Mouse (Mus musculus): ENCODE results near the gene Sgo1. TPM values are rescaled to one million over a fixed set of nuclear protein-coding genes. Genes with fewer than 3 reads are reported as not detected.
A peak's percentile ranks its signal among the peaks of the same experiment; 100 is the strongest.
"Not testable (repeated sequence)": the region's sequence is repeated elsewhere in the genome, so short reads cannot be mapped to it uniquely, and the experiment has no call there.

Sgo1 gene
- 0.24 and 0.39 TPM in 2 replicates for polyA plus RNA-seq (2012; rRNA removed)

DNA sequence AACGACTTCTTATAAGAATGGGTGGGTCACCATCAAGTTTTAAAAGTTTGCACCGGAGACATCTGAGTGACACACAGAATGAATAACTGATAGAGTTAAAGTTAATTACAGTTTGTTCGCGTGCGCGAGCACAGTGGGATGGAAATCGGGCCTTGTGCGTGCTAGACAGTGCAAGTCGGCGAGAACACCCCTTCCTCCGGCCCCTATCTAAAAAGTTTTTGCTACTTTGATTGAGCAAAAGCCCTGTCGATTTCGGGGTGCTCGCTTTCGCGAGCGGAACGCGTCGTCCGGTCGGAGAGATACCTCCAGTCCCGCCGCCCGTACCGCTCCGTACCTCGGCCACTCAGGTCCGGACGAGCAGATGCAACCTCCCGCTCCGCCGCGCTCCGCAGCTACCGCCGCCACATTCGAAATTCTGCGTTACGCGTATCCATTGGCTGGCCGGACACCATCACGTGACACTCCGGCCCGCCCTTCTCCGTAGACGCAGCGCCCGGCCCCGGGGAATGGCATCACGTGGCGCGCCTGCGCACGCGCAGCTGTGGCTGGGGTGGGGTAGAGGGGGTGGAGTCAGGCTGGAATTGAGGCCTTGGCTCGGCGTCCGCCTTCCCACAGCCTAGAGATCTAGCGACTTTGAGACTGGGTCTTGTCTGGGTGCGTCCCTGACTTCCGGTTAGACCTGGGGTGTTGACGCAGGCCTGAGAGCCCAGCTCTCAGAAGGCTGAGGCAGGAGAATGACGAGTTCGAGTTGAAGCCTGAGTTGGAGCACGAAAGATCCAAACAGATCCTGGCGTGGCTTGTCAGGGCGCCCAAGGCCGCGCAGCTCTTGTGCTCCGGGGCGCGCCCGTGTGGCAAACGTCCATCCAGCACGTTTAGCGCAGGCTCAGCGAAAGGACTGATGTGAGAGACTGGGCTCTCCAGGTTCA is at the start of gene Sgo1:
Gene Sgo1 (minus strand): TSS at position 457 of the 926 bp plus-strand sequence.
- Histone ChIP-seq H3K27ac (ENCODE audit: insufficient read depth, low read depth, low read length) (peak within 1 kb of the TSS; percentile 97), H3K27me3 (ENCODE audit: control insufficient read depth, insufficient read depth, low read length) (no peaks in the 10 kb centered on the region), H3K36me3 (ENCODE audit: control insufficient read depth, insufficient read depth, low read length) (peaks cover 4% of the 10 kb centered on the region; the same call in 1 of the 2 replicates), H3K4me1 (ENCODE audit: control insufficient read depth, insufficient read depth, insufficient read length, low read length) (no peaks in the 10 kb centered on the region), H3K4me3 (ENCODE audit: low read depth, low read length) (peak within 1 kb of the TSS; percentile 71)
- under 1% methylated on average over 78 of the region's 78 CpGs for WGBS
- TF ChIP-seq CTCF (IDR thresholded peaks at IDR 0.05; ENCODE audit: extremely low read depth, insufficient read length, insufficient replicate concordance, low read depth, low read length) (peak; percentile 36; the same call in 1 of the 2 replicates), POLR2A (IDR thresholded peaks at IDR 0.05; ENCODE audit: low read depth, low read length) (peak; percentile 78; the same call in 1 of the 2 replicates)

DNA sequence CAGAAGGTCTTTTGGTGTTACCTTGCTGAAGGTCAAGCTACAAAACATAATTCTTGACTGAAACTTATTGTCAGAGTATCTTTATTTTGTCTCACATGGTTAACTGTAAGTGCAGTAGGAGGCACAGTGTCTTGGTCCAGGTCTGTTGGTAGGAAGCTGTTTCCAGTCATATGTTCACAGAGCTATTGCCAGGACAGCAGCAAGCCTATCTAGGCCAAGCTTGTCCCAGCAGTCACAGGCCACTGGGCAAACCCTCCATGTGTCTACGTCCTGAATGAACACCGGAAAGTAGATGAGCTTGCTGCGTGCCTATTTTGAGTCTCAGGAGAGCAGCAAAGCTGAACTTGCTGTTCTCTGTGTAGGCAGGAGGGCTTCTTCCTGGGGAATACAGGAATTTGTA is 29.8 kb upstream of the Sgo1 start:
- not testable (repeated sequence) for H3K4me1 ChIP-seq (ENCODE audit: control insufficient read depth, insufficient read depth, insufficient read length, low read length); H3K4me3 ChIP-seq (ENCODE audit: low read depth, low read length); H3K27me3 ChIP-seq (ENCODE audit: control insufficient read depth, insufficient read depth, low read length); H3K27ac ChIP-seq (ENCODE audit: insufficient read depth, low read depth, low read length); H3K36me3 ChIP-seq (ENCODE audit: control insufficient read depth, insufficient read depth, low read length)
- WGBS = 88% methylated on average over 3 of the region's 3 CpGs

DNA sequence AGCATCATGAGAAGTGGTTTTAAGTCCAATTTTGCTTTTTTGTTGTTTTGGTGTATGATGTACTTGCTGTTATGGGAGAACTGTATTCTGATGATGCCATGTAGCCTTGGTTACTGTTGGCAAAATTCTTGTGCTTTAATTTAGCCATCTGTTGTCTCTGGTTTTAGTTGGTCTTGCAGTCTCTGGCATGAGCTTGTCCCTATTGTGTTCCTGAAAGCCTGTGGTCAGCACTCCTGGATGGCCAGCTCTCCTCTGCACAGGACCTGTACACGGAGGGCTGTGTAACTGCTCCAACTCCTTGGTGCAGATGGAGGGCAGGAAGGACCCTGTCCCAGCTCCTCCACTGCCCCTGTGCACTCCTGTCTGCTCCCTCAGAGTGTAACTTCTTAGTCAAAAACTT is 29.3 kb upstream of the Sgo1 start:
- Histone ChIP-seq H3K4me3 (ENCODE audit: low read depth, low read length) (no peak overlapping the region), H3K4me1 (ENCODE audit: control insufficient read depth, insufficient read depth, insufficient read length, low read length) (no peaks in the 10 kb centered on the region), H3K27ac (ENCODE audit: insufficient read depth, low read depth, low read length) (no peak overlapping the region), H3K36me3 (ENCODE audit: control insufficient read depth, insufficient read depth, low read length) (no peaks in the 10 kb centered on the region), H3K27me3 (ENCODE audit: control insufficient read depth, insufficient read depth, low read length) (no peaks in the 10 kb centered on the region)
- TF ChIP-seq POLR2A (IDR thresholded peaks at IDR 0.05; ENCODE audit: low read depth, low read length) = no peak
- 57% methylated on average over 1 of the region's 1 CpGs for WGBS

DNA sequence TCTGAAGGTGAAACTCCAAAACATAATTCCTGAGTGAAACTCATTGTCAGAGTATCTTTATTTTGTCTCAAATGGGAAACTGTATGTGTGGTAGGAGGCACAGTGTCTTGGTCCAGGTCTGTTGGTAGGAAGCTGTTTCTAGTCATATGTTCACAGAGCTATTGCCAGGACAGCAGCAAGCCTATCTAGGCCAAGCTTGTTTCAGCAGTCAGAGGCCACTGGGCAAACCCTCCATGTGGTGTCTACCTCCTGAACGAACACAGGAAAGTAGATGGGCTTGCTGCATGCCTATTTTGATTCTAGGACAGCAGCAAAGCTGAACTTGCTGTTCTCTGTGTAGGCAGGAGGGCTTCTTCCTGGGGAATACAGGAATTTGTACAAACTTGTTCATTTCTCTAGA is 26.0 kb upstream of the Sgo1 start:
- 48% methylated on average over 1 of the region's 1 CpGs for WGBS
- not testable (repeated sequence) for H3K4me3 ChIP-seq (ENCODE audit: low read depth, low read length); H3K36me3 ChIP-seq (ENCODE audit: control insufficient read depth, insufficient read depth, low read length); H3K4me1 ChIP-seq (ENCODE audit: control insufficient read depth, insufficient read depth, insufficient read length, low read length); H3K27me3 ChIP-seq (ENCODE audit: control insufficient read depth, insufficient read depth, low read length); H3K27ac ChIP-seq (ENCODE audit: insufficient read depth, low read depth, low read length)

DNA sequence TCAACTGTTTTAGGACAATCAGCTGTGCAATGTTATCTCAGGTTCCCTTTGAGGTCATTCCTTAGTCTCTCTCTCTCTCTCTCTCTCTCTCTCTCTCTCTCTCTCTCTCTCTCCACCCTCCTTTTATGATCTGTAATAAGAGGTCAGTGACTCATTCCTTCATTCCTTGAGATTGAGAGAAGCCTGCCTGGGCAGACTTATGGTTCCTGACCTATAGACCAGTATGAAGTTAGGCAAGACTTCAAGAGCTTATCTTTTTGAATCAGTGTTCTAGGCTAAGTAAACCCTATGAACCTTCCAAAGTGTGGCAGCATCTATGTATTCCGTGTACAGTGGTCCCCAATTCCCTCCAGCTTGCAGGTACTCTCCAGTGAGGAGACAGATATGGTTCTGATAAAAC is 25.3 kb upstream of the Sgo1 start:
- H3K4me1 ChIP-seq (ENCODE audit: control insufficient read depth, insufficient read depth, insufficient read length, low read length) = no peaks in the 10 kb centered on the region
- no peak overlapping the region for H3K27ac ChIP-seq (ENCODE audit: insufficient read depth, low read depth, low read length)
- H3K4me3 ChIP-seq (ENCODE audit: low read depth, low read length) = no peak overlapping the region
- TF ChIP-seq POLR2A (IDR thresholded peaks at IDR 0.05; ENCODE audit: low read depth, low read length) (no peak), CTCF (IDR thresholded peaks at IDR 0.05; ENCODE audit: extremely low read depth, insufficient read length, insufficient replicate concordance, low read depth, low read length) (no peak)
- no peaks in the 10 kb centered on the region for H3K27me3 ChIP-seq (ENCODE audit: control insufficient read depth, insufficient read depth, low read length)
- H3K36me3 ChIP-seq (ENCODE audit: control insufficient read depth, insufficient read depth, low read length) = no peaks in the 10 kb centered on the region
- 26% methylated on average over 1 of the region's 1 CpGs for WGBS

DNA sequence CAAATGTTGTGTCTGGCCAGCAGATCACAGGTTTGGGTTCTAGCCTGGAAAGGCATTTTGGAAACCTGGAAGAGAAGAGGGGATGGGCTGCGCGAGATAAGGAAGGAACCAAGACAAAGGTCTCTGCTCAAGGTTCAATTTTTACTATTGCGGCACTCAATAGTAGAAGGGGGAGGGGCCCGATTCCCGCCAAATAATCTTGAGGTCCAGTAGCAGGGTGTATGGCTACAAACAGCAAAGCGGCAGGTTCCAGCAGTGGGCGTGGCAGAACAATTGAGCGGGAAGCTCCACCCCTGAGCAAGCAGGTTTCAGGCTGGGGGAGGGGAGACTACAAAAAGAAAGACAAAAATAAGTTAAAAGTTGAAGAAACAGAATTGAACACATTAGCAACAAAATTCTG is 8.4 kb upstream of the Sgo1 start:
- WGBS = 83% methylated on average over 8 of the region's 8 CpGs
- H3K4me3 ChIP-seq (ENCODE audit: low read depth, low read length); H3K27ac ChIP-seq (ENCODE audit: insufficient read depth, low read depth, low read length); H3K27me3 ChIP-seq (ENCODE audit: control insufficient read depth, insufficient read depth, low read length); H3K36me3 ChIP-seq (ENCODE audit: control insufficient read depth, insufficient read depth, low read length); H3K4me1 ChIP-seq (ENCODE audit: control insufficient read depth, insufficient read depth, insufficient read length, low read length): not testable (repeated sequence)

DNA sequence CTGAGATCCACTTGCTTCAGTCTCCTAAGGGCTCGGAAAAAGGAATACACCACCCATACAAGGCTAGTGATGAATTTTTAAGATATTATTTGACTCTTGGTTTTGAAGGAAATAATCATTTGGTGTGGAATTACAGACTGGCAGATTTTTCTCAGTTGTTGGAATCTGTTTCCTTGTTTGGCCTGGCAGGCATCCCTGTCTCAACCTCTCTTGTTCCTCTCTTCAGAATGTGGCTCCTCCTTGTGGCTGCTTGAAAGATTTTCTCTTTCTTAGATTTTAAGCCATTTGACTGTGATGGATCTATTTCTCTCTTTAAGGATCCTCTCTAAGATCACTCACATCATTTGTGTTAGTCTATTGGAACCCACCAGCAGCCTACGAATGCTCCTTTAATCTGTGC is 4.9 kb upstream of the Sgo1 start:
- no peaks in the 10 kb centered on the region; the same call in 1 of the 2 replicates for H3K27me3 ChIP-seq (ENCODE audit: control insufficient read depth, insufficient read depth, low read length)
- H3K36me3 ChIP-seq (ENCODE audit: control insufficient read depth, insufficient read depth, low read length) = no peaks in the 10 kb centered on the region
- TF ChIP-seq POLR2A (IDR thresholded peaks at IDR 0.05; ENCODE audit: low read depth, low read length) = no peak
- no peak for TF ChIP-seq CTCF (IDR thresholded peaks at IDR 0.05; ENCODE audit: extremely low read depth, insufficient read length, insufficient replicate concordance, low read depth, low read length)
- no peaks in the 10 kb centered on the region for H3K4me1 ChIP-seq (ENCODE audit: control insufficient read depth, insufficient read depth, insufficient read length, low read length)
- H3K4me3 ChIP-seq (ENCODE audit: low read depth, low read length) = no peak overlapping the region
- H3K27ac ChIP-seq (ENCODE audit: insufficient read depth, low read depth, low read length) = no peak overlapping the region
- WGBS = 75% methylated on average over 2 of the region's 2 CpGs

DNA sequence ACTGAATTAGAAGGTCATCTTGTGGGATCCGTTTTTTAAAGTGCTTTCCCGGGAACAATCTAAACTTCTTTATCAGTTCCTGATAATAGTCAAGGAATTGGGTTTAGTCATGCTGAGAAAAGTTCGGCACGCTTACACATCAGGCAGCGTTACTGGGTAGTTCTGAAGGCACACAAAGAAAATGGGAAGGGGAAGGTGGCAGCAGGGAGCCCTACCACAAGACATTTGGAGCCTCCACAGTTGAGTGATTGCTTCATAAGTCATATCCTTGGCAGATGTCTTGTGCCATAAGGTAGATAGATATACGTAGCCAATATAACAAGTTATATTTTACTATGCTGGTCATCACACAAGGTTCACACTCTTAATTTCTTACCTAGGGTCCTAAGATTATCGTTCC is 813 bp upstream of the Sgo1 start:
- WGBS = 8% methylated on average over 7 of the region's 7 CpGs
- Histone ChIP-seq H3K27me3 (ENCODE audit: control insufficient read depth, insufficient read depth, low read length) (no peaks in the 10 kb centered on the region), H3K27ac (ENCODE audit: insufficient read depth, low read depth, low read length) (peak overlapping the region; percentile 97), H3K4me3 (ENCODE audit: low read depth, low read length) (peak overlapping the region; percentile 71), H3K36me3 (ENCODE audit: control insufficient read depth, insufficient read depth, low read length) (peaks cover 2% of the 10 kb centered on the region; the same call in 1 of the 2 replicates), H3K4me1 (ENCODE audit: control insufficient read depth, insufficient read depth, insufficient read length, low read length) (no peaks in the 10 kb centered on the region)
- TF ChIP-seq CTCF (IDR thresholded peaks at IDR 0.05; ENCODE audit: extremely low read depth, insufficient read length, insufficient replicate concordance, low read depth, low read length) (no peak), POLR2A (IDR thresholded peaks at IDR 0.05; ENCODE audit: low read depth, low read length) (no peak)
